Mouse (Mus musculus): Measurements from ENCODE around the gene Krt7. TPM values are rescaled to one million over a fixed set of nuclear protein-coding genes. Genes with fewer than 3 reads are reported as not detected.

Krt7 gene
- polyA plus RNA-seq, 1 experiment: not detected

DNA sequence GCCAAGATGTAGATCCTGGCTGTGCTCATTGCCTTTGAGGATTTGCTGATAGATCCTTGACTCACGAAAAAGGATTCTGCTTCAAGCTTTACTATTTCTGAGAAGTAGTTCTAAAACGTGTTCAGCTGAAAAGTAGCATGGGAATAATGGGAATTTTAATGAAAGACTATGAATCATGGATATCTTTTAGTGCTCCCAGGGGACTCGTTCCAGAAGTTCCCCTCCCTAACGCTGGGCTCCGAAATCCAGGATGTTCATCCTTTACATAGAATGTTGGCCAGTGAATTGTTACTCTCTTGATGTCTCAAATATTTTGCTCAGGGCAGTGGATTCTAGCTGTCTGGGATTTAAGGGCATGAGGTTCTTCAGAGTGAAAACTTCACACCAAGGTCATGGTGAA, 18.6 kb upstream of the Krt7 start:
- no peak overlapping the region for H3K27ac ChIP-seq (replicated peaks; ENCODE audit: low read depth, low read length)
- no peak overlapping the region for H3K4me3 ChIP-seq (ENCODE audit: insufficient read depth, low read depth, low read length)
- no peaks in the 10 kb centered on the region for H3K4me1 ChIP-seq (ENCODE audit: control insufficient read depth, insufficient read depth, insufficient read length, low read length)

GRCm38 (mm10) chr15:101394908-101395307, 15.9 kb upstream of the Krt7 start:
- H3K4me1 ChIP-seq (ENCODE audit: control insufficient read depth, insufficient read depth, insufficient read length, low read length): no peaks in the 10 kb centered on the region
- H3K4me3 ChIP-seq (ENCODE audit: insufficient read depth, low read depth, low read length): no peak overlapping the region
- H3K27ac ChIP-seq (replicated peaks; ENCODE audit: low read depth, low read length): no peak overlapping the region

GRCm38 (mm10) chr15:101396466-101396865, 14.4 kb upstream of the Krt7 start:
- Histone ChIP-seq H3K4me3 (ENCODE audit: insufficient read depth, low read depth, low read length) (no peak overlapping the region), H3K4me1 (ENCODE audit: control insufficient read depth, insufficient read depth, insufficient read length, low read length) (no peaks in the 10 kb centered on the region), H3K27ac (replicated peaks; ENCODE audit: low read depth, low read length) (no peak overlapping the region)

GRCm38 (mm10) chr15:101396921-101397320, 13.9 kb upstream of the Krt7 start:
- Histone ChIP-seq H3K27ac (replicated peaks; ENCODE audit: low read depth, low read length) (no peak overlapping the region), H3K4me1 (ENCODE audit: control insufficient read depth, insufficient read depth, insufficient read length, low read length) (no peaks in the 10 kb centered on the region), H3K4me3 (ENCODE audit: insufficient read depth, low read depth, low read length) (no peak overlapping the region)

GRCm38 (mm10) chr15:101397683-101398082, 13.2 kb upstream of the Krt7 start:
- Histone ChIP-seq H3K27ac (replicated peaks; ENCODE audit: low read depth, low read length) (no peak overlapping the region), H3K4me3 (ENCODE audit: insufficient read depth, low read depth, low read length) (no peak overlapping the region), H3K4me1 (ENCODE audit: control insufficient read depth, insufficient read depth, insufficient read length, low read length) (no peaks in the 10 kb centered on the region)

GRCm38 (mm10) chr15:101398269-101398668, 12.6 kb upstream of the Krt7 start:
- H3K4me3 ChIP-seq (ENCODE audit: insufficient read depth, low read depth, low read length): no peak overlapping the region

GRCm38 (mm10) chr15:101412188-101412587, 1.3 kb downstream of the Krt7 start:
- no peak overlapping the region for H3K27ac ChIP-seq (replicated peaks; ENCODE audit: low read depth, low read length)
- H3K4me1 ChIP-seq (ENCODE audit: control insufficient read depth, insufficient read depth, insufficient read length, low read length): no peaks in the 10 kb centered on the region
- H3K4me3 ChIP-seq (ENCODE audit: insufficient read depth, low read depth, low read length): no peak overlapping the region

More at GRCm38 (mm10) chr15:101398269-101398668, 12.6 kb upstream of the Krt7 start:
- Histone ChIP-seq H3K4me1 (ENCODE audit: control insufficient read depth, insufficient read depth, insufficient read length, low read length) (no peaks in the 10 kb centered on the region), H3K27ac (replicated peaks; ENCODE audit: low read depth, low read length) (no peak overlapping the region)

- Histone ChIP-seq H3K4me1 (ENCODE audit: control insufficient read depth, insufficient read depth, insufficient read length, low read length) (no peaks in the 10 kb centered on the region), H3K4me3 (ENCODE audit: insufficient read depth, low read depth, low read length) (no peak overlapping the region), H3K27ac (replicated peaks; ENCODE audit: low read depth, low read length) (no peak overlapping the region)
These were observed 3.2 kb downstream of the Krt7 start for GRCm38 (mm10) chr15:101413916-101414635.

DNA sequence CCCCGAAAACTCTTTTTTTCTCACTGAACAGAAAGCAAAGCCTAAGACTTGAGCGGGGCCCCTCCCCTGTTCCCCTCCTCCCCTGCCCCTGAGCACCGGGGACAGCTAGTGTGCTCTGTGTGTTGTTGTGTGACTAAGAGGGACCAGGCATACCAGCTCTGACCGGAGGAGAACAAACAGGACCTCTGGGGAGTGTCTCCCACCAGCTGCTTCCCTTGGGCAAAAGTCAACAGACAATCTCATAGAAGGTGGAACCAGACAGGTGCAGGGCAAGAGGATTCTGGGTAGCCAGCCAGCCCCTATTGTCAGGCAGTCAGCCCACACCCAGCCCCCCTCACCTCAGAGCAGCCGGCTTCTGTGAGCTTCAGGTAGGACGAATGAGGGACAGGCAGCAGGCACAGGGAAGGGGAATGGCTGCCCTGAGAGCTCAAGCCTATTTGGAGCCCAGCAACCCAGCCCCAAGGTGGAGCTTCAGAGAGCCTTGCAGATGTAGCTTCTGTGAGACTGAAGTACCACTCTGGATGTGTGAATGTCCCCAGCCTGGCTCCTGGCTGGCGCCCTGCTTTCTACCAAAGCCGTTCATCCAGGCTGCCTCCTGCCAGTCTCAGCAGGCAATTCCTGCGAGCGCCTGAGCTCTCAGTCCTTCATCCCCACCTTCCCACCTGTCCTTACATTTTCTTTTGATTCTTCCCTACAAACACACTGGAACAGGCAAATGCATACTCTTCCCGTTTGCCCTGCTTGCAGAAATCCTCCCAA, 4.1 kb downstream of the Krt7 start:
- H3K27ac ChIP-seq (replicated peaks; ENCODE audit: low read depth, low read length): no peak overlapping the region
- no peaks in the 10 kb centered on the region for H3K4me1 ChIP-seq (ENCODE audit: control insufficient read depth, insufficient read depth, insufficient read length, low read length)
- H3K4me3 ChIP-seq (ENCODE audit: insufficient read depth, low read depth, low read length): no peak overlapping the region

DNA sequence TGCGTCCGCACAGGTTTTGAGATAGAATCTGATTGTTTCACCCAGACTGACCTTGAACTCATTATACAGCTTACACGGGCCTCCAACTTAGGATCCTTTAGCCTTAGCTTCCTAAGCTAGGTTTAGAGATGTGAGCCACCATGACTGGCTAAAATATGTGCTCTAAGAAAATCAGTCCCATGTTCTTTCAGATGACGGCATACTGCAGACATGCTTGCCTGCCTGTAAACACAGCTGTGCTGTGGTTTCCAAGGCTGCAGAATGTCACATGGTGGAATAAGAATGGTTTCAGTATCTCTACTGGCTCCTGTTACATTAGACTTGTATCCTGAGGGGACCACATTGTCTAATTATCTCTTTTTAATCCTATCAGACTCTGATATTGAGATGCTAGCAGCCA, 8.1 kb downstream of the Krt7 start:
- no peak overlapping the region for H3K27ac ChIP-seq (replicated peaks; ENCODE audit: low read depth, low read length)
- H3K4me1 ChIP-seq (ENCODE audit: control insufficient read depth, insufficient read depth, insufficient read length, low read length): no peaks in the 10 kb centered on the region
- H3K4me3 ChIP-seq (ENCODE audit: insufficient read depth, low read depth, low read length): no peak overlapping the region

DNA sequence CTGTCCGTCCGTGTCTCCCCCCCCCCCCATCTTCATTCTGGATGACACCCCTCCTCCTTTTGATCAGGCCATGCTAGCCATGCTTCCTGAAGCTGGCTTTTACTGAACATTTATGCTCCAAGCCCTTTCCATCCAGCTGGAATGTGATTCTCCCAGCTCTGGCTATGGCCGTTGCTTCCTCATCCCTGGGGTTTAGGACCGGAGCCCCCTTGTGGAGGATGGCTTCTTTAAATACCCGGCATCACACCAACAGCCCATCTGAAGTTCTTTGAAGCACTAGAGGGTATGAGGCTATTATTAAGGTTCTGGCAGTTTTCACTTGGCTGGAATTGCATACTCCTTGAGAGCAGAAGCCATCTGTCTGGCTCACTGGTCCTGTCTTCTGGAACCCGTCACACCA, 10.1 kb downstream of the Krt7 start:
- no peak overlapping the region for H3K27ac ChIP-seq (replicated peaks; ENCODE audit: low read depth, low read length)
- no peaks in the 10 kb centered on the region for H3K4me1 ChIP-seq (ENCODE audit: control insufficient read depth, insufficient read depth, insufficient read length, low read length)
- no peak overlapping the region for H3K4me3 ChIP-seq (ENCODE audit: insufficient read depth, low read depth, low read length)

- Histone ChIP-seq H3K4me3 (ENCODE audit: insufficient read depth, low read depth, low read length) (no peak overlapping the region), H3K27ac (replicated peaks; ENCODE audit: low read depth, low read length) (no peak overlapping the region)
These were observed 14.1 kb downstream of the Krt7 start for GRCm38 (mm10) chr15:101424914-101425313.

GRCm38 (mm10) chr15:101436611-101437010, 25.8 kb downstream of the Krt7 start:
- Histone ChIP-seq H3K4me1 (ENCODE audit: control insufficient read depth, insufficient read depth, insufficient read length, low read length) (no peaks in the 10 kb centered on the region), H3K4me3 (ENCODE audit: insufficient read depth, low read depth, low read length) (no peak overlapping the region), H3K27ac (replicated peaks; ENCODE audit: low read depth, low read length) (no peak overlapping the region)

More at GRCm38 (mm10) chr15:101424914-101425313, 14.1 kb downstream of the Krt7 start:
- no peaks in the 10 kb centered on the region for H3K4me1 ChIP-seq (ENCODE audit: control insufficient read depth, insufficient read depth, insufficient read length, low read length)

DNA sequence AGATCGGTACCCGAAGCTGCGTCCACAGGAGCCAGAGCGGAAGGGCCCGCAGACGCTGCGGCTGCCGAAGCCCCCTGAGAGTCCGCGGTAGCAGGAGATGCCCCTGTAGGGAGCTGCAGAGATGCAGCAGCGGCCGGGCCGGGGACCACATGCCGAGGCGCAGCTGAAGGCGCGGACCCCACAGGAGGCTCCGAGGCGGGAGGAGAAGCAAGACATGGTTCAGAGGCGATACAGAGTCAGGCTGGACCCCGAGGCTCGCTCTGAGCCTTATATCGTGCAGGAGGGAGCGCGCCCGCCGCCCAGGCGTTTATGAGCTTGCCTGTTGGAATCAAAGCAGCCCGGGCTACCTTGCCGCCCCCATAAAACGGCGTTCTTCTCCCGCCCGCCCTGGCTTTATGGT, 27.7 kb downstream of the Krt7 start, which contains the start of gene Krt87:
Krt87 (minus strand) TSS at position 250 of the 400 bp plus-strand sequence.
- H3K4me3 ChIP-seq (ENCODE audit: insufficient read depth, low read depth, low read length): no peak within 1 kb of the TSS

GRCm38 (mm10) chr15:101440837-101441236, 30.0 kb downstream of the Krt7 start:
- Histone ChIP-seq H3K4me1 (ENCODE audit: control insufficient read depth, insufficient read depth, insufficient read length, low read length) (no peaks in the 10 kb centered on the region), H3K27ac (replicated peaks; ENCODE audit: low read depth, low read length) (no peak overlapping the region), H3K4me3 (ENCODE audit: insufficient read depth, low read depth, low read length) (no peak overlapping the region)

More for the DNA sequence above, 27.7 kb downstream of the Krt7 start, which contains the start of gene Krt87:
- Histone ChIP-seq H3K27ac (replicated peaks; ENCODE audit: low read depth, low read length) (no peak within 1 kb of the TSS), H3K4me1 (ENCODE audit: control insufficient read depth, insufficient read depth, insufficient read length, low read length) (no peaks in the 10 kb centered on the region)

GRCm38 (mm10) chr15:101446572-101446971, 35.7 kb downstream of the Krt7 start:
- no peaks in the 10 kb centered on the region for H3K4me1 ChIP-seq (ENCODE audit: control insufficient read depth, insufficient read depth, insufficient read length, low read length)
- no peak overlapping the region for H3K4me3 ChIP-seq (ENCODE audit: insufficient read depth, low read depth, low read length)
- no peak overlapping the region for H3K27ac ChIP-seq (replicated peaks; ENCODE audit: low read depth, low read length)

Data from brown adipose tissue, adult 24 weeks (tissue).